Mouse (Mus musculus) splenic B cell, adult 2 months (primary cell): ENCODE results near the gene Prkar2a.

Experiments
- DNase-seq: peaks from one replicate; pipeline ENCODE4 v3.0.0-alpha.2; 2011; ENCODE audit warnings: low read depth, low spot score
- H3K27me3 ChIP-seq: 2 replicates; pipeline ENCODE4 v1.6.1; 2012; ENCODE audit warnings: mild to moderate bottlenecking, low read length, moderate library complexity, mixed read lengths; ENCODE audit not compliant: control insufficient read depth, poor library complexity, insufficient read depth, severe bottlenecking
- H3K36me3 ChIP-seq: 2 replicates; pipeline ENCODE4 v1.6.1; 2012; ENCODE audit warnings: mild to moderate bottlenecking, low read length, moderate library complexity, mixed read lengths; ENCODE audit not compliant: control insufficient read depth, poor library complexity, insufficient read depth, severe bottlenecking

The Prkar2a gene

DNA sequence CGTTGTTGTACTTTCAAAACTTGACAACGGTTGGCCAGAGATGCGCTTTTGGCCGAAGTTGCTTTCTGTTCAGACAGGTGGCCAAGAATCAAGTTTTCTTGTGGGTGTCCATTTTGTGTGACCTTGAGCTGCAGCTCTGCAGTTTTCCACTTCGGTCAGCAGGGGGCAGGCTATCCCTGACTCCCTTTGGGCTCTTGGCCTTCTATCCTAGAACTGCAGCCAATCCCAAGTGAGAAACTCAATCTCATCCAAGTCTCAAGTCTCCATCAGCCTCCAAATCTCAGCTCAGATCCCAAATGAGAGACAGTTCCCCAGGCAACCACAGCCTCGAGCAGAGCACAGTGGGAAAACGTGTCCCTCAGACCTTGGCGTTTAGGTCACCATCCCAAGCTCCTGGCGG lies 64.2 kb downstream of the Prkar2a start:
- Histone ChIP-seq H3K36me3 (no peaks in the 10 kb centered on the region), H3K27me3 (no peaks in the 10 kb centered on the region)
- peak; percentile 41 for DNase-seq

DNA sequence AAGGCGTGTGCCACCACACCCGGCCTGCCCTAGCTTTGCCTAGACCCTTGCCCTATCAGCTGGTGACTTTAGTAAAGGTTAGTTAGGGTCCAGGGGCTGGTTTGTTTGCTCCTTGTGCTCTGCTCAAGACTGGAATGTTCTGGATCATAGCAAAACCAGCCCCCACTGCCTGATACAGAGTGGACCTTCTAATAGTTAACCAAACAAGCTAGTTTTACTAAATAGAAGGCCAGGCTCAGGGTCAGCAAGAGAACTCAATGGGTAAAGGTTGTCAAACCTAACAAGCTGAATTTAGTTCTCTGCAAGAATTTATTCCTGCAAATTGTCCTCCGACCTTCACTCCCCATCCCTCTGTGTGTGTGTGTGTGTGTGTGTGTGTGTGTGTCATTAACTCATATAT lies 64.9 kb downstream of the Prkar2a start:
- H3K27me3 ChIP-seq, result no peaks in the 10 kb centered on the region
- DNase-seq, result no peak
- no peaks in the 10 kb centered on the region for H3K36me3 ChIP-seq

DNA sequence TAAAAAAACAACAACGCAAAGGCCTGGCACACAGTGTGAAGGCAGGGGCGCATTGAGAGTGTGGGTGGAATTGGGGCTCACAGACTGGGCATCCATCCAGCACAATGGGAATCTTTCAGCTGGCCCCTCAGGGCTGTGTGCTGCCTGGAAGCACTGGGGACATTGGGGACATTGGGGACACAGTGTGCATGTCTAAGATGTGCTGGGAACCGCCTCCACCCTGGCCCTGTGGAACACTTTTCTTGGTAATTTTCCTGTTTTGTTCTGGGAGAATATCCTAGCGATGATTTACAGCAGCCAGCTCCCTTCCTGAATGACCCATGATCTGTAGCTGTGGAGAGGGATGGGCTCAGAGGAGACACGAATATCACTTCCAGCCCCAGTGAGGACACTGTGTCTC lies 65.3 kb downstream of the Prkar2a start:
- no peaks in the 10 kb centered on the region for H3K27me3 ChIP-seq
- DNase-seq, result no peak
- no peaks in the 10 kb centered on the region for H3K36me3 ChIP-seq

DNA sequence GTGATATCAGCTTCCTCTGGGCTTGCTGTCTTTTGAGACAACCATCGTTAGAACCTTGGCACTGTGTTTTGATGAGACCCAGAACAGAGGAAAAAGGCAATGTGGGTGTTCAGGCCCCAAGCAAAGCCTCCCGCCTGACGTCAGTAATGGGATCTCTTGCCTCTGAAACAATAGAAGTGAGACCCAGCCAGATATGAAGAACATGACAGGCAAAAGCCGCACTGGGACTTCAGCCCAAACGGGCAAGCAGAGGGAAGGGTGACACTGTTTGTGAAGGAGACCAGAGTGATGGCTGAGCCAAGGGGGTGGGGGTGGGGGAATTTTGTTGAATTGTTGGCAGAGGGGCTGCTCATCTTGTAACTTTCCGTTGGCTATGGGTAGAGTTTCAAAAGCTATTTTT lies 68.3 kb downstream of the Prkar2a start:
- Histone ChIP-seq H3K36me3 (no peaks in the 10 kb centered on the region), H3K27me3 (no peaks in the 10 kb centered on the region)
- no peak for DNase-seq

- Histone ChIP-seq H3K36me3 (no peaks in the 10 kb centered on the region), H3K27me3 (no peaks in the 10 kb centered on the region)
- DNase-seq, result no peak
Measured at GRCm38 (mm10) chr9:108759121-108759520, 70.0 kb downstream of the Prkar2a start.

DNA sequence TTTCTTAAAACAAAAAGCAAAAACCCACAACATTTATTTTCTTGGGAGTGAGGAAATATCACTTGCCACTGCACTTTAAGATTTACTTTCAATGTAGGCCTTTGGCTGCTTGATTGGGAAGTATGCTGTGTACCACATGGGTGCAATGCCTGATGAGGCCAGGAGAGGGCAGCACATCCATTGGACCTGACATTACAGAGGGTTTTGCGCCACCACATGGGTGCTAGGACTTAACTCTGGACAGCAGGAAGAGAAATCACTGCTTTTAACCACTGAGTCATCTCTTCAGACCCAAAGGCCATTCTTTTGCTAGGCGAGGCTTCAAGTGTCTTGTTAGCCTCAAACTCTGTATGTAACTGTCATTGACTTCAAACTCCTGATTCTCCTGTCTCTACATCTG lies 70.7 kb downstream of the Prkar2a start:
- Histone ChIP-seq H3K27me3 (no peaks in the 10 kb centered on the region), H3K36me3 (no peaks in the 10 kb centered on the region)
- DNase-seq, result peak; percentile 68

GRCm38 (mm10) chr9:108761561-108761960 lies 72.4 kb downstream of the Prkar2a start:
- Histone ChIP-seq H3K27me3 (no peaks in the 10 kb centered on the region), H3K36me3 (no peaks in the 10 kb centered on the region)
- peak; percentile 50 for DNase-seq

DNA sequence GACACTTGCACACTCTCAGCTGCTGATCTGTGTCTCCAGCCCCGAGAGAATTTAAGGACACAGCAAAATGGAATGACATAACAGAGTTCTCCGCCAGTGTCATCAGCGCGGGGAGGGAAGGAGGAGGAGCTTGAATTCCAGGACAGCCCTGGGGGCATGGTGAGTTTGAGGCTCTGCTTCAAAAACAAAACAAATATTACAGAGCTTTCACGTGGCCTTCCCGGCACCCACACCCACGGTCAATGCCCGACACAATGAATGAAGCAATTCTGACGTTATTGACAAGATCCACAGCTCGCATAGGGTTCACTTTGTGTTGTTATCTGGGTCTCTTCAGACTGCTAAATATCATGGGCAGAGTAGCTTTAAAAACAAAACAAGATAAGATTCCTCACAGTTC lies 75.9 kb downstream of the Prkar2a start:
- DNase-seq, result no peak
- no peaks in the 10 kb centered on the region for H3K27me3 ChIP-seq

GRCm38 (mm10) chr9:108776614-108777013 lies 87.5 kb downstream of the Prkar2a start:
- no peaks in the 10 kb centered on the region for H3K27me3 ChIP-seq
- no peak for DNase-seq
- H3K36me3 ChIP-seq, result no peaks in the 10 kb centered on the region

More for the DNA sequence above, 75.9 kb downstream of the Prkar2a start:
- no peaks in the 10 kb centered on the region for H3K36me3 ChIP-seq

DNA sequence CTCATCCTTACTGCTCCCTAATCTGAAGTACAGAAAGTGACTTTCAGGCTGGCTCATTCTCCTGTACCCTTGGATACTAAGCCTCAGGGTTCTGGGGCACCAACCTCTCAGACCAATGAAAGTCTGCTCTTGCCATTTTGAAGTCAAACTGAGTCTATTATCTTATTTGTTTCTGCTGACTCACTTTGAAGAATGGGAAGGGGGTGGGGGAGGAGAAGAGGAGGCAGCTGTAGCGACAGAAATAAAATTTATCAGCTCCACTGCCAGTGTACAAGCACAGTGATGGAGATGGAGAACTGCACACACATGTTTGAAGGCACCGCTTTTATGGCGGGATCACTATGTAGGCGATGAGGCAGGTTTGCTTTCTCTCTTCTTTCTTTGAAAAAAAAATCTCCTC lies 88.2 kb downstream of the Prkar2a start:
- no peak for DNase-seq
- no peaks in the 10 kb centered on the region for H3K27me3 ChIP-seq
- H3K36me3 ChIP-seq, result no peaks in the 10 kb centered on the region

- Histone ChIP-seq H3K36me3 (no peaks in the 10 kb centered on the region), H3K27me3 (no peaks in the 10 kb centered on the region)
- DNase-seq, result no peak
Measured at GRCm38 (mm10) chr9:108780959-108781358, 91.8 kb downstream of the Prkar2a start.

- Histone ChIP-seq H3K36me3 (no peaks in the 10 kb centered on the region), H3K27me3 (no peaks in the 10 kb centered on the region)
- DNase-seq, result no peak
Measured at GRCm38 (mm10) chr9:108781891-108782290, 92.8 kb downstream of the Prkar2a start.

GRCm38 (mm10) chr9:108782836-108783547 lies 93.9 kb downstream of the Prkar2a start:
- H3K36me3 ChIP-seq, result no peaks in the 10 kb centered on the region
- no peaks in the 10 kb centered on the region for H3K27me3 ChIP-seq
- no peak for DNase-seq

GRCm38 (mm10) chr9:108783548-108784463 lies 94.7 kb downstream of the Prkar2a start, which contains the start of gene Ip6k2:
Ip6k2 (plus strand) TSS chr9:108783796.
- Histone ChIP-seq H3K36me3 (no peaks in the 10 kb centered on the region), H3K27me3 (no peaks in the 10 kb centered on the region)
- peak; percentile 92 for DNase-seq

DNA sequence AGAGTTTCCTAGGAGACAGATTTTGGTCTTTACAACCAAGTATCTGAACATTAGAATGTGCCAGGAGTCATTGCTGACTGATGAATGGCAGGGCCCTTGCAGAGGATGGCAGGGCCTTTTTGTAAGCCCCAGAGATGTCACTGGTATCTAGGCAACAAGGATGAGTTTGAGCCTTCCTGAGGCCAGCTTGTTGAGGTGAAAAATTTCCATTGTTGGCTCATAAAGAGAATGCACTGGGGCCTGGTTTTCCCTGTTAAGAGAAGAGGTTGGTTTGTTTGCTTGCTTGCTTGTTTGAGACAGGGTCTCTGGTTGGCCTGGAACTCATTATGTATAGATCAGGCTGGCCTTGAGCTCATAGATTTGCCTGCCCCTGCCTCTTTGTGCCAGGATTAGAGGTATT lies 96.3 kb downstream of the Prkar2a start:
- Histone ChIP-seq H3K27me3 (no peaks in the 10 kb centered on the region), H3K36me3 (no peaks in the 10 kb centered on the region)
- no peak for DNase-seq
